Mouse (Mus musculus) inflammation-experienced regulatory T-cells, adult 16 weeks (primary cell): Measurements from ENCODE around the gene Prickle1. TPM values are rescaled to one million over a fixed set of nuclear protein-coding genes. Genes with fewer than 3 reads are reported as not detected.

Experiments used
- polyA plus RNA-seq: library from polyadenylated mRNA; unstranded; fragments of 100-300 nt; shearing (Covaris generic); gene quantifications from one replicate; pipeline ENCODE4 v1.2.1, GENCODE M21; 2017

Prickle1 gene
- 1.2 TPM for polyA plus RNA-seq

GRCm38 (mm10) chr15:93595746-93596145 is at the start of gene Prickle1:
Gene Prickle1 (minus strand): TSS chr15:93595891.

Other genes with a start within 250 kb of the Prickle1 start
- gene Zcrb1, start 197.6 kb downstream of the Prickle1 start, polyA plus RNA-seq, result 63.8 TPM
- gene Pphln1, start 197.5 kb downstream of the Prickle1 start, polyA plus RNA-seq, result 52.2 TPM